Mouse (Mus musculus): ENCODE measurements around the gene Epha6. TPM values are rescaled to one million over a fixed set of nuclear protein-coding genes. Genes with fewer than 3 reads are reported as not detected.

Epha6 gene
- total and polyA plus RNA-seq, 3 experiments, result 0.04 TPM; not detected in 2

DNA sequence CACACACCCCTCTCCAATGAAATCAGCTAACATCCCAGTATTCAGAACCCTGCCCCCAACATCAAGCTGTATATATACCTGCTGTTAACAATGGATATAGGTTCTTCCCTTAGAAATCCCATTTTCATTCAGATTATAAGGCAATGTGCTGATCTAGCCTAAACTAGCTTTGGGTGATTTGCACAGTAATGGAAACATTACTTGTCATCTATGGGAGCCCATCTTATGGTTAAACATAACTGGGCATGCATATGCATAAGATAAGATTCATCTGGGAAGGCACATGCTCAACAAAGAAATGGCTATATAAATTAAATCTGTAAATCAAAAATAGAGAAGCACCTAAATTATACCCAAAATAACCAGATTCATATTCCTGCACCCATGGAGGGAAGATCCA lies 230.2 kb downstream of the Epha6 start:
- Histone ChIP-seq H3K27me3 (ENCODE audit: control insufficient read depth, insufficient read depth, low read length) (no peaks in the 10 kb centered on the region), H3K36me3 (ENCODE audit: control insufficient read depth, insufficient read depth, low read length) (no peaks in the 10 kb centered on the region), H3K9ac (ENCODE audit: low read depth, low read length) (no peak overlapping the region), H3K27ac (no peak overlapping the region), H3K4me1 (ENCODE audit: control insufficient read depth, insufficient read depth, low read length) (no peaks in the 10 kb centered on the region), H3K79me2 (replicated peaks; ENCODE audit: control insufficient read depth, insufficient read depth, low read length) (no peaks in the 10 kb centered on the region), H3K4me3 (no peak overlapping the region)
- intact Hi-C loops (cut with DNase I), result no loop called here
- TF ChIP-seq EP300 (IDR thresholded peaks at IDR 0.05; ENCODE audit: insufficient read depth, low read depth, low read length) (no peak), CTCF (IDR thresholded peaks at IDR 0.05) (no peak), POLR2A (IDR thresholded peaks at IDR 0.05; ENCODE audit: insufficient read depth, low read depth, low read length) (no peak)
- DNase-seq, result no peak

DNA sequence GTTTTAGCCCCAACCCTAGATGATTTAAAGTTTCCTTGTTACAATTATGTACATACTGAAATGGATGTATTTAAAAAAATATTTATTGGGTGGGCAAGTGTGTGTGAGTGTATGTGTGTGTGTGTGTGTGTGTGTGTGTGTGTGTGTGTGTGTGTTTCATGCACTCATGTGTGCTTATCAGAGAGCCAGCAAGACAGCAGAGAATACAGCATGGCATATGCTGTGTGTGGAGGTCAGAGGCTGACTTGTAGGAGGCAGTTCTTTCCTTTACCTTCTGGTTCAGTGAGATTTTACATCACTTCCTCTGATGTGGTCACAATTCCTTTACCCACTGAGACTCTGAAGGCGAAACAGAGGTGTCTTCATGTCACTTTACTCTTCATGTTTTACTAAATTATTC lies 321.4 kb downstream of the Epha6 start:
- H3K27me3 ChIP-seq (ENCODE audit: control insufficient read depth, insufficient read depth, low read length), result no peaks in the 10 kb centered on the region
- TF ChIP-seq POLR2A (IDR thresholded peaks at IDR 0.05; ENCODE audit: insufficient read depth, low read depth, low read length) (no peak), EP300 (IDR thresholded peaks at IDR 0.05; ENCODE audit: insufficient read depth, low read depth, low read length) (no peak), CTCF (IDR thresholded peaks at IDR 0.05) (no peak)
- WGBS, result 35% methylated on average over 1 of the region's 1 CpGs
- DNase-seq, result no peak
- H3K79me2 ChIP-seq (replicated peaks; ENCODE audit: control insufficient read depth, insufficient read depth, low read length), result no peaks in the 10 kb centered on the region
- no peak overlapping the region for H3K27ac ChIP-seq
- no peaks in the 10 kb centered on the region for H3K36me3 ChIP-seq (ENCODE audit: control insufficient read depth, insufficient read depth, low read length)
- no peaks in the 10 kb centered on the region for H3K4me1 ChIP-seq (ENCODE audit: control insufficient read depth, insufficient read depth, low read length)
- no peak overlapping the region for H3K9ac ChIP-seq (ENCODE audit: low read depth, low read length)
- no peak overlapping the region for H3K4me3 ChIP-seq
- intact Hi-C loops (cut with DNase I), result no loop called here

DNA sequence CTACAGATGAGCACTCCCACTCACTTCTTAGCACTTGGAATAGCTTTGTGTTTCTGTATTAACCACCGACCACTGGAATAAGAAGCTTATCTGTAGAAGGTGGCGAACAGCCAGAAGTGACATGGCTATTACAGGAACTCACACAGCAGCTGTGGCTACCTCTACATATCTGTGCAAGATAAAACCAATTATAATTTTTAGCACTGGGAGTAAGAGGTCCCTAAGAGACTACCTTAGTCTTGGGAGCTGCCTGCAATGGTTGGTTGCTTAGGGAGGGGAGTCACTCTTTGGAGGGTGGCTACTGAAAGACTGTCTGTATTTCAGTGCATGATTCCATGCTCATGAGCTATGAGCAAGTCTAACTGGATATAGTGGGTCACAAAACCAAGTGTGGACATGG lies 331.2 kb downstream of the Epha6 start:
- no peaks in the 10 kb centered on the region for H3K36me3 ChIP-seq (ENCODE audit: control insufficient read depth, insufficient read depth, low read length)
- no peak overlapping the region for H3K9ac ChIP-seq (ENCODE audit: low read depth, low read length)
- no peaks in the 10 kb centered on the region for H3K27me3 ChIP-seq (ENCODE audit: control insufficient read depth, insufficient read depth, low read length)
- H3K79me2 ChIP-seq (replicated peaks; ENCODE audit: control insufficient read depth, insufficient read depth, low read length), result no peaks in the 10 kb centered on the region
- WGBS, result 11% methylated on average over 2 of the region's 2 CpGs
- intact Hi-C loops (cut with DNase I), result no loop called here
- H3K4me3 ChIP-seq, result no peak overlapping the region
- no peak for DNase-seq
- no peak for TF ChIP-seq EP300 (IDR thresholded peaks at IDR 0.05; ENCODE audit: insufficient read depth, low read depth, low read length)
- no peak for TF ChIP-seq POLR2A (IDR thresholded peaks at IDR 0.05; ENCODE audit: insufficient read depth, low read depth, low read length)
- TF ChIP-seq CTCF (IDR thresholded peaks at IDR 0.05), result no peak
- no peak overlapping the region for H3K27ac ChIP-seq
- H3K4me1 ChIP-seq (ENCODE audit: control insufficient read depth, insufficient read depth, low read length), result no peaks in the 10 kb centered on the region; the same call in 1 of the 2 replicates

DNA sequence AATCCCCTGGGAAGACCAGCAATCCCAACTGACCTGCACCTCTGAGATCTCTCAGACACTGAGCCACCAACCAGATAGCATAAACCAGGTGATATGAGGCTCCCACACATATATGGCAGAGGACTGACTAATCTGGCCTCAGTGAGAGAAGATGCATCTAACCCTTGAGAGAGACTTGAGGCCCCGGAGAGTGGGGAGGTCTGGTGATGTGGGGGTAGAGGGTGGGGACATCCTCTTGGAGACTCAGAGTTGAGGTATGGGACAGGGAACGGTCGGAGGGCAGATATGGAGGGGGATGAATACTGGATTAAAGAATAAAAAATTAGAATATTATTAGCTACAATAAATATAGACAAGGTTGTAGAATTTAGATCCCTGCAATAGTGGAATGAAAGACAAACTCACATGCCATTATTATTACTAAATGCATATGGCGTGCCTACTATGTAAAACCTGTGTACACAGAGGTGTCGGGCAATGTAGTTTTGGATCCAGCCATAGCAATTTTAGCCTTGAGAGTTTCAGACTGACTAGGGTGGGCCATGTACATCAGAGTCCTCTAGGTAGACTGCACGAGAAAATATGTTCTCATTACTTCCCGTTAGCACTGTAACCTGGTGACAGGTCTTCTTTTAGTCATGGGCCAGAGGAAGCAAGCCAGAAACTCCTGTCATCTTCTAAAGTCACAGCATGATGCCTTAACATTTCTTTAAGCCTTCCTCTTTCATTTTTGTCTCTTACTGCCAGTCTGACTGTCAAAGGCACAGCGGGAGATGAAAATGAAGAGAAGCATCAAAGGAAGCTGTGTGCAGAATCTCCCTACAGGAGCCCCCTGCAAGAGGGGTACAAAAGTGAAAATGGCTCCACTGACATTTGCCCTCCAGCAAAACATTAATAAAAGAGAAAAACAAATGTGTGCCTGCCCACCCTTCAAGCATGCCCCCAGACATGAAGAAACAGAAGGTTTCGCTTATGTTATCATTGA lies 338.7 kb downstream of the Epha6 start:
- no peak overlapping the region for H3K9ac ChIP-seq (ENCODE audit: low read depth, low read length)
- H3K36me3 ChIP-seq (ENCODE audit: control insufficient read depth, insufficient read depth, low read length), result no peaks in the 10 kb centered on the region
- H3K27me3 ChIP-seq (ENCODE audit: control insufficient read depth, insufficient read depth, low read length), result no peaks in the 10 kb centered on the region
- intact Hi-C loops (cut with DNase I), result no loop called here
- no peak overlapping the region for H3K27ac ChIP-seq
- WGBS, result 82% methylated on average over 9 of the region's 9 CpGs
- H3K4me1 ChIP-seq (ENCODE audit: control insufficient read depth, insufficient read depth, low read length), result no peaks in the 10 kb centered on the region
- no peaks in the 10 kb centered on the region for H3K79me2 ChIP-seq (replicated peaks; ENCODE audit: control insufficient read depth, insufficient read depth, low read length)
- no peak for DNase-seq
- no peak overlapping the region for H3K4me3 ChIP-seq
- no peak for TF ChIP-seq CTCF (IDR thresholded peaks at IDR 0.05)
- no peak for TF ChIP-seq EP300 (IDR thresholded peaks at IDR 0.05; ENCODE audit: insufficient read depth, low read depth, low read length)
- no peak for TF ChIP-seq POLR2A (IDR thresholded peaks at IDR 0.05; ENCODE audit: insufficient read depth, low read depth, low read length)

DNA sequence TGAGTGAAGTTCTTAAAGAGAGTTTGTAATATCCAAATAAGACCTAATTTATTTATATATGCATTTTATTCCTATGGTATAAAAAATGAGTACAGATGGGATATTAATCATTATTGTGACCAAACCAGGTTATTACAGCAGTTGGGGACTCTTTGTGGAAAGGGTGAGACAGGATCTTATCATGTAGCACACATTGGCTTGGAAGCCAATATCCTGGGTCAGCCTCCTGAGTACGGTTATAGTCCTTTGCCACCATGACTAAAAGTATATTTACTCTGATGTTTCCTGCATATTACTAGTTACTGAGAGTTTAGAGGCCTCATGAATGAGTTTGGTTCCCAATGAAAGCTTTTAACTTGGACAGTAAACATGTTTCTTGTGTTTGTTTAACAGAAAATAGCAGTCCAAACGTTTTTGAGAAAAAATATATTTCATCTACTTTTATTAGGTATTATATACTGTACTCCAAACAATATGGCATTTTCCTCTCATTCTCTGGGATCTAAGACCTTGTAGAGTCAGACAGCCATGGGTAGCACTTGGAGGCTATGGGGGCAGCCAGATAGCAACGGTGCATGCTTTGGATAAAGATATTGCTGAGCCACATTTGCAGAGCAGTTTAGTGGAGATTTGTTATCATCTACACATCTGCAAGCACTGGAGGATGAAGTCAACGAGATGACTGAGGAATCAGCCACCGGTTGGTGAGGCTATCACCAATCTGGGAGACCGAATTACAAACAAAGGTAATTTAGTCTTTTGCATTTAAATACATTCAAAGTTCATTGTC lies 340.4 kb downstream of the Epha6 start:
- no peaks in the 10 kb centered on the region for H3K4me1 ChIP-seq (ENCODE audit: control insufficient read depth, insufficient read depth, low read length)
- no peak overlapping the region for H3K27ac ChIP-seq
- DNase-seq, result no peak
- intact Hi-C loops (cut with DNase I), result no loop called here
- no peak overlapping the region for H3K4me3 ChIP-seq
- no peaks in the 10 kb centered on the region for H3K79me2 ChIP-seq (replicated peaks; ENCODE audit: control insufficient read depth, insufficient read depth, low read length)
- H3K27me3 ChIP-seq (ENCODE audit: control insufficient read depth, insufficient read depth, low read length), result no peaks in the 10 kb centered on the region
- no peak overlapping the region for H3K9ac ChIP-seq (ENCODE audit: low read depth, low read length)
- TF ChIP-seq EP300 (IDR thresholded peaks at IDR 0.05; ENCODE audit: insufficient read depth, low read depth, low read length) (no peak), POLR2A (IDR thresholded peaks at IDR 0.05; ENCODE audit: insufficient read depth, low read depth, low read length) (no peak), CTCF (IDR thresholded peaks at IDR 0.05) (no peak)
- 57% methylated on average over 6 of the region's 6 CpGs for WGBS
- no peaks in the 10 kb centered on the region for H3K36me3 ChIP-seq (ENCODE audit: control insufficient read depth, insufficient read depth, low read length)
